Mouse (Mus musculus) embryonic stem cell, embryonic (primary cell): ENCODE measurements around the gene Rfpl4b.

Source experiments
- CTCF ChIA-PET, 4 experiments: fragments of 300-600 bp in 2 of 4; fragments of 350-600 bp in 2 of 4; sonication (Branson Sonifier 250); formaldehyde crosslinking; loops; one replicate each; lab custom pipeline; 2022; ENCODE audit warnings: inconsistent platforms in 2 of 4; lab: Charles Lee
- POLR2A ChIA-PET, 4 experiments: fragments of 300-600 bp in 2 of 4; fragments of 350-600 bp in 2 of 4; sonication (Branson Sonifier 250); formaldehyde crosslinking; loops; one replicate each; lab custom pipeline; 2022; ENCODE audit warnings: antibody characterized with exemption in 4 of 4, inconsistent platforms in 1 of 4; lab: Charles Lee

The Rfpl4b gene

GRCm38 (mm10) chr10:38821679-38822078, at the start of gene Rfpl4b:
TSS of gene Rfpl4b (minus strand) at chr10:38821779.
- POLR2A ChIA-PET, result no interaction called here

GRCm38 (mm10) chr10:38855186-38855585, 33.6 kb upstream of the Rfpl4b start:
- POLR2A ChIA-PET, result no interaction called here
- CTCF ChIA-PET, result no interaction called here

More at GRCm38 (mm10) chr10:38821679-38822078, at the start of gene Rfpl4b:
- CTCF ChIA-PET, result no interaction called here

- CTCF ChIA-PET, result interaction anchor here in 2 of 4 experiments (0.6 to 1.9 kb wide), 5 partner anchors 25 to 1751 kb away, joined by 3 to 5 read pairs (median 3); no protein-coding TSS in a partner anchor
- POLR2A ChIA-PET, result interaction anchor here in 2 of 4 experiments (0.6 to 1.0 kb wide), 3 partner anchors 9 to 1709 kb away, joined by 4 read pairs; no protein-coding TSS in a partner anchor
These were observed 28.4 kb upstream of the Rfpl4b start for GRCm38 (mm10) chr10:38850006-38850405.

- POLR2A ChIA-PET, result interaction anchor here in 1 of 4 experiments (0.8 kb wide), 1 partner anchor 8 kb away, joined by 3 read pairs; no protein-coding TSS in a partner anchor
- CTCF ChIA-PET, result interaction anchor here in 1 of 4 experiments (1.9 kb wide), 1 partner anchor 216 kb away, joined by 5 read pairs; no protein-coding TSS in a partner anchor
These were observed 27.4 kb upstream of the Rfpl4b start for GRCm38 (mm10) chr10:38848884-38849499.

GRCm38 (mm10) chr10:38848231-38848630, 26.7 kb upstream of the Rfpl4b start:
- ChIA-PET POLR2A (no interaction called here), CTCF (interaction anchor here in 1 of 4 experiments (0.7 kb wide), 1 partner anchor 219 kb away, joined by 3 read pairs; no protein-coding TSS in a partner anchor)

GRCm38 (mm10) chr10:38823741-38824140, 2.2 kb upstream of the Rfpl4b start:
- POLR2A ChIA-PET, result no interaction called here
- CTCF ChIA-PET, result interaction anchor here in 1 of 4 experiments (0.5 kb wide), 1 partner anchor 242 kb away, joined by 10 read pairs; no protein-coding TSS in a partner anchor

- CTCF ChIA-PET, result no interaction called here
- POLR2A ChIA-PET, result no interaction called here
These were observed 15.5 kb downstream of the Rfpl4b start for GRCm38 (mm10) chr10:38806056-38806455.

GRCm38 (mm10) chr10:38804047-38804446, 17.5 kb downstream of the Rfpl4b start:
- POLR2A ChIA-PET, result no interaction called here
- CTCF ChIA-PET, result no interaction called here

- ChIA-PET POLR2A (no interaction called here), CTCF (no interaction called here)
These were observed 18.3 kb downstream of the Rfpl4b start for GRCm38 (mm10) chr10:38803304-38803703.

GRCm38 (mm10) chr10:38788612-38789011, 33.0 kb downstream of the Rfpl4b start:
- ChIA-PET POLR2A (interaction anchor here in 1 of 4 experiments (0.6 kb wide), 1 partner anchor 9 kb away, joined by 3 read pairs; no protein-coding TSS in a partner anchor), CTCF (no interaction called here)
